Mouse (Mus musculus): Measurements from ENCODE around the gene Abcc12. TPM values are rescaled to one million over a fixed set of nuclear protein-coding genes. Genes with fewer than 3 reads are reported as not detected.
A peak's percentile ranks its signal among the peaks of the same experiment; 100 is the strongest.

Abcc12 gene
- total and polyA plus RNA-seq, 3 experiments: not detected

GRCm38 (mm10) chr8:86512886-86513285, 67.6 kb downstream of the Abcc12 start:
- Histone ChIP-seq H3K36me3 (ENCODE audit: control insufficient read depth in 1 of 2, insufficient read depth in 2 of 2, low read length in 2 of 2) (no peaks in the 10 kb centered on the region), H3K27ac (ENCODE audit: control insufficient read depth, low read depth, low read length) (no peak overlapping the region), H3K4me3 (ENCODE audit: control insufficient read depth in 1 of 2, insufficient read depth in 1 of 2, low read depth in 2 of 2, low read length in 2 of 2) (no peak overlapping the region), H3K9ac (ENCODE audit: control insufficient read depth, low read depth, low read length, poor library complexity, severe bottlenecking) (no peak overlapping the region), H3K27me3 (ENCODE audit: control insufficient read depth in 1 of 2, insufficient read depth in 2 of 2, low read length in 2 of 2) (no peaks in the 10 kb centered on the region), H3K9me3 (replicated peaks; ENCODE audit: insufficient read depth, low read length) (no peaks in the 10 kb centered on the region), H3K4me1 (ENCODE audit: control insufficient read depth in 1 of 2, insufficient read depth in 2 of 2, low read length in 2 of 2) (no peaks in the 10 kb centered on the region), H3K79me2 (ENCODE audit: control insufficient read depth, insufficient read depth, low read length, poor library complexity) (no peaks in the 10 kb centered on the region)
- DNase-seq (ENCODE audit: low read depth, low spot score): peak; percentile 20
- TF ChIP-seq NELFE (IDR thresholded peaks at IDR 0.05; ENCODE audit: low read depth, low read length) (no peak), POLR2A (IDR thresholded peaks at IDR 0.05; ENCODE audit: control insufficient read depth in 1 of 2, insufficient read depth in 1 of 2, low read depth in 1 of 2, low read length in 2 of 2, poor library complexity in 1 of 2) (no peak), SMC3 (IDR thresholded peaks at IDR 0.05; ENCODE audit: low read depth, low read length) (no peak), TBP (IDR thresholded peaks at IDR 0.05; ENCODE audit: low read depth, low read length) (no peak), KAT2A (conservative IDR thresholded peaks at IDR 0.05; ENCODE audit: low read depth, low read length) (no peak), MAX (IDR thresholded peaks at IDR 0.05; ENCODE audit: low read length) (no peak), ETS1 (IDR thresholded peaks at IDR 0.05; ENCODE audit: low read depth, low read length) (no peak), UBTF (IDR thresholded peaks at IDR 0.05; ENCODE audit: borderline replicate concordance, insufficient read depth, low read depth, low read length) (no peak)

- no peaks in the 10 kb centered on the region for H3K9me3 ChIP-seq (replicated peaks; ENCODE audit: insufficient read depth, low read length)
- no peak for TF ChIP-seq UBTF (IDR thresholded peaks at IDR 0.05; ENCODE audit: borderline replicate concordance, insufficient read depth, low read depth, low read length)
- TF ChIP-seq KAT2A (conservative IDR thresholded peaks at IDR 0.05; ENCODE audit: low read depth, low read length): no peak
- no peak for TF ChIP-seq RAD21 (IDR thresholded peaks at IDR 0.05; ENCODE audit: low read depth, low read length)
- no peak for TF ChIP-seq E2F4 (IDR thresholded peaks at IDR 0.05; ENCODE audit: borderline replicate concordance, low read depth, low read length)
- TF ChIP-seq NRF1 (IDR thresholded peaks at IDR 0.05; ENCODE audit: insufficient read depth, low read depth, low read length, poor library complexity, severe bottlenecking): no peak
- no peak for TF ChIP-seq MEF2A (IDR thresholded peaks at IDR 0.05; ENCODE audit: extremely low read depth, insufficient replicate concordance, low read depth, low read length, poor library complexity, severe bottlenecking)
- TF ChIP-seq USF1 (IDR thresholded peaks at IDR 0.05; ENCODE audit: low read depth, low read length): no peak
- TF ChIP-seq CTCF (IDR thresholded peaks at IDR 0.05 in 2 of 3, conservative IDR thresholded peaks at IDR 0.05 in 1 of 3; ENCODE audit: control insufficient read depth in 1 of 3, insufficient read depth in 1 of 3, low read depth in 2 of 3, low read length in 3 of 3, poor library complexity in 1 of 3, severe bottlenecking in 1 of 3): no peak
- H3K4me1 ChIP-seq (ENCODE audit: control insufficient read depth in 1 of 2, insufficient read depth in 2 of 2, low read length in 2 of 2): no peaks in the 10 kb centered on the region
- H3K9ac ChIP-seq (ENCODE audit: control insufficient read depth, low read depth, low read length, poor library complexity, severe bottlenecking): no peak overlapping the region
- H3K27me3 ChIP-seq (ENCODE audit: control insufficient read depth in 1 of 2, insufficient read depth in 2 of 2, low read length in 2 of 2): no peaks in the 10 kb centered on the region
- H3K36me3 ChIP-seq (ENCODE audit: control insufficient read depth in 1 of 2, insufficient read depth in 2 of 2, low read length in 2 of 2): no peaks in the 10 kb centered on the region
- no peak overlapping the region for H3K4me3 ChIP-seq (ENCODE audit: control insufficient read depth in 1 of 2, insufficient read depth in 1 of 2, low read depth in 2 of 2, low read length in 2 of 2)
- no peak for DNase-seq (ENCODE audit: low read depth, low spot score)
- H3K79me2 ChIP-seq (ENCODE audit: control insufficient read depth, insufficient read depth, low read length, poor library complexity): no peaks in the 10 kb centered on the region
- no peak overlapping the region for H3K27ac ChIP-seq (ENCODE audit: control insufficient read depth, low read depth, low read length)
Observed at GRCm38 (mm10) chr8:86512131-86512792, 68.2 kb downstream of the Abcc12 start.

Data from MEL (cell line).